Mouse (Mus musculus) forebrain, embryonic 11.5 days (tissue): ENCODE data around the gene Rcor1. TPM values are rescaled to one million over a fixed set of nuclear protein-coding genes. Genes with fewer than 3 reads are reported as not detected.

Experiments
- ATAC-seq: fragments of 200-750 bp; cut with Nextera tagmentation; replicated peaks from 2 replicates; pipeline ENCODE4 v1.8.0; 2017; ENCODE audit warnings: moderate TSS enrichment; ENCODE audit not compliant: low FRiP score
- DNase-seq: peaks from one replicate; pipeline ENCODE4 v3.0.0-alpha.2; 2017; ENCODE audit warnings: low spot score
- H3K27ac ChIP-seq: fragments of 300-500 bp; sonication (generic); 2 replicates; pipeline ENCODE4 v1.5.1; 2014; ENCODE audit warnings: low read depth, low read length
- H3K27me3 ChIP-seq: fragments of 300-500 bp; sonication (generic); 2 replicates; pipeline ENCODE4 v1.6.1; 2014; ENCODE audit warnings: mild to moderate bottlenecking, low read length, mixed read lengths; ENCODE audit not compliant: control insufficient read depth, insufficient read depth
- H3K36me3 ChIP-seq: fragments of 300-500 bp; sonication (generic); 2 replicates; pipeline ENCODE4 v1.6.1; 2014; ENCODE audit warnings: mild to moderate bottlenecking, low read length, moderate library complexity, mixed read lengths; ENCODE audit not compliant: control insufficient read depth, insufficient read depth
- H3K4me1 ChIP-seq: fragments of 300-500 bp; sonication (generic); replicated peaks from 2 replicates; pipeline ENCODE4 v1.6.1; 2014; ENCODE audit warnings: low read length, mixed read lengths; ENCODE audit not compliant: control insufficient read depth, insufficient read depth
- H3K4me2 ChIP-seq: fragments of 300-500 bp; sonication (generic); 2 replicates; pipeline ENCODE4 v1.6.1; 2014; ENCODE audit warnings: low read depth, mild to moderate bottlenecking, low read length, moderate library complexity, mixed read lengths; ENCODE audit not compliant: severe bottlenecking
- H3K4me3 ChIP-seq: fragments of 300-500 bp; sonication (generic); 2 replicates; pipeline ENCODE4 v1.5.1; 2014; ENCODE audit warnings: low read depth, low read length
- H3K9ac ChIP-seq: fragments of 300-500 bp; sonication (generic); 2 replicates; pipeline ENCODE4 v1.6.1; 2014; ENCODE audit warnings: low read length
- H3K9me3 ChIP-seq: fragments of 300-500 bp; sonication (generic); 2 replicates; pipeline ENCODE4 v1.6.1; 2016; ENCODE audit warnings: low read length, mixed read lengths; ENCODE audit not compliant: control insufficient read depth
- WGBS: fragments of 180-500 bp; shearing (Covaris S2); extraction: QIAGEN DNeasy Blood & Tissue Kit; methylation state at CpG from one replicate; pipeline ENCODE4 v1.1.7; 2014; 5-methylcytosine and 5-hydroxymethylcytosine counted together
- polyA plus RNA-seq: library from polyadenylated mRNA; unstranded; fragments of >200 nt; fragmentation: Nextera tagmentation; extraction: Ambion mirVana; gene quantifications from 2 replicates; pipeline ENCODE4 v1.2.1, GENCODE M21; 2014

Rcor1 gene
- polyA plus RNA-seq, 1 experiment from 2014 or later = 14.2 TPM

- 96% methylated on average over 11 of the region's 11 CpGs for WGBS
- ATAC-seq (no peak), DNase-seq (no peak)
- Histone ChIP-seq H3K4me3 (no peak overlapping the region), H3K4me1 (no peaks in the 10 kb centered on the region), H3K4me2 (no peak overlapping the region), H3K9ac (no peak overlapping the region), H3K36me3 (no peaks in the 10 kb centered on the region), H3K27me3 (no peaks in the 10 kb centered on the region), H3K9me3 (peaks cover 4% of the 10 kb centered on the region; the same call in 1 of the 2 replicates), H3K27ac (no peak overlapping the region)
Measured at GRCm38 (mm10) chr12:110998092-110998491, 41.1 kb upstream of the Rcor1 start.

DNA sequence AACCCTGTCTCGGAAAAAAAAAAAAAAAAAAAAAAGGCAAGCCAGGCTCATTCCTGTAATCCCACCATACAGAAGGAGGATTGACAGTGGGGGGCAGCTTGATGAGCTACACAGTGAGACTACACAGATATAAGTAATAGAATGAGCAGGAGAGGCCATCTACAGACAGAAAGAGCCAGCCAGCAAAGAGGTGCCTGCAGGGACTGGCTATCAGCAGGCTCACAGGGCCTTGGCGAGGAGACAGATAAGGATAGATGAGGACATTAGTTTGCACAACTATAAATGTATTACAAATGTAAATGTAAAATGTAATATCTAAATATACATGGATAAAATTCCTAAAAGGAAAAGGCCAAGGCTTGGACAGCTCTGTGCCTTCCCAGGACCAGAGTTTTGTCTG lies 39.3 kb upstream of the Rcor1 start:
- H3K27ac ChIP-seq = no peak overlapping the region
- 95% methylated on average over 2 of the region's 2 CpGs for WGBS
- H3K4me1 ChIP-seq = no peaks in the 10 kb centered on the region
- peaks cover 4% of the 10 kb centered on the region; the same call in 1 of the 2 replicates for H3K9me3 ChIP-seq
- H3K36me3 ChIP-seq = no peaks in the 10 kb centered on the region
- H3K4me3 ChIP-seq = no peak overlapping the region
- ATAC-seq (no peak), DNase-seq (no peak)
- H3K27me3 ChIP-seq = no peaks in the 10 kb centered on the region
- H3K9ac ChIP-seq = no peak overlapping the region
- no peak overlapping the region for H3K4me2 ChIP-seq

GRCm38 (mm10) chr12:111000956-111001355 lies 38.2 kb upstream of the Rcor1 start:
- Histone ChIP-seq H3K27me3 (no peaks in the 10 kb centered on the region), H3K9ac (no peak overlapping the region), H3K4me2 (no peak overlapping the region), H3K9me3 (peaks cover 4% of the 10 kb centered on the region; the same call in 1 of the 2 replicates), H3K27ac (no peak overlapping the region), H3K4me3 (no peak overlapping the region), H3K4me1 (no peaks in the 10 kb centered on the region), H3K36me3 (no peaks in the 10 kb centered on the region)
- DNase-seq (no peak), ATAC-seq (no peak)
- WGBS = 92% methylated on average over 7 of the region's 7 CpGs

DNA sequence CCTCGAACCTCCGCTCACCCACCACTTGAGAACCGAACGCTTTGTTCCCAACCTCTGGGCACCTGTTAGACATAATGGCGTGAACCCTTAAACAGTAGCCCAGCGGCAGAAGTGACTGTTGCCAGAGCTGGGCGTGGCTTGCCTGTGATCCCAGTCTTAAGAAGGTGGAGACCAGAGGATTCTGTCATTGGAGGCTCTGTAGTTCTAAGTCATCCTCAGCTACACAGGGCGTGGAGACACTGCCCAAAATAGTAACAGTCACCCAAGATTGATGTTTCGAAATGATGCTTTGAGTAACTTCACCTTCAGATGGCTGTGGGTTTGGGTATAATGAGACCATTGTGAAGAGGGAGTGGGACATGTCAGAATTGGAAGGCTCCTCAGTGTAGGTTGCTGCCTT lies 35.0 kb upstream of the Rcor1 start:
- Histone ChIP-seq H3K4me1 (no peaks in the 10 kb centered on the region), H3K36me3 (no peaks in the 10 kb centered on the region), H3K27ac (no peak overlapping the region), H3K9me3 (no peaks in the 10 kb centered on the region), H3K4me2 (no peak overlapping the region), H3K9ac (no peak overlapping the region), H3K4me3 (no peak overlapping the region), H3K27me3 (no peaks in the 10 kb centered on the region)
- DNase-seq = no peak
- no peak for ATAC-seq
- WGBS = 83% methylated on average over 9 of the region's 9 CpGs

GRCm38 (mm10) chr12:111005803-111006202 lies 33.3 kb upstream of the Rcor1 start:
- H3K9ac ChIP-seq = no peak overlapping the region
- no peak overlapping the region for H3K27ac ChIP-seq
- ATAC-seq = no peak
- 75% methylated on average over 6 of the region's 6 CpGs for WGBS
- DNase-seq = no peak
- no peaks in the 10 kb centered on the region for H3K27me3 ChIP-seq
- no peaks in the 10 kb centered on the region for H3K36me3 ChIP-seq
- H3K9me3 ChIP-seq = no peaks in the 10 kb centered on the region
- no peak overlapping the region for H3K4me2 ChIP-seq
- H3K4me3 ChIP-seq = no peak overlapping the region
- H3K4me1 ChIP-seq = no peaks in the 10 kb centered on the region

- Histone ChIP-seq H3K4me2 (no peak overlapping the region), H3K27ac (no peak overlapping the region), H3K27me3 (no peaks in the 10 kb centered on the region), H3K36me3 (no peaks in the 10 kb centered on the region), H3K4me3 (no peak overlapping the region), H3K9ac (no peak overlapping the region), H3K9me3 (no peaks in the 10 kb centered on the region), H3K4me1 (no peaks in the 10 kb centered on the region)
- WGBS = 61% methylated on average over 4 of the region's 5 CpGs
- DNase-seq (no peak), ATAC-seq (no peak)
Measured at GRCm38 (mm10) chr12:111006339-111006738, 32.8 kb upstream of the Rcor1 start.

GRCm38 (mm10) chr12:111007134-111008103 lies 31.7 kb upstream of the Rcor1 start:
- Histone ChIP-seq H3K27me3 (no peaks in the 10 kb centered on the region), H3K4me2 (no peak overlapping the region), H3K27ac (no peak overlapping the region), H3K4me1 (no peaks in the 10 kb centered on the region), H3K4me3 (no peak overlapping the region), H3K36me3 (no peaks in the 10 kb centered on the region), H3K9ac (no peak overlapping the region), H3K9me3 (no peaks in the 10 kb centered on the region)
- DNase-seq (no peak), ATAC-seq (no peak)
- WGBS = 84% methylated on average over 14 of the region's 14 CpGs

- DNase-seq = no peak
- Histone ChIP-seq H3K9me3 (no peaks in the 10 kb centered on the region), H3K4me2 (no peak overlapping the region), H3K4me3 (no peak overlapping the region), H3K27me3 (no peaks in the 10 kb centered on the region), H3K4me1 (no peaks in the 10 kb centered on the region), H3K36me3 (no peaks in the 10 kb centered on the region), H3K27ac (no peak overlapping the region), H3K9ac (no peak overlapping the region)
- WGBS = 76% methylated on average over 11 of the region's 11 CpGs
- ATAC-seq = no peak
Measured at GRCm38 (mm10) chr12:111008500-111009490, 30.4 kb upstream of the Rcor1 start.
